Mouse (Mus musculus): ENCODE measurements around the gene Adgrv1. TPM values are rescaled to one million over a fixed set of nuclear protein-coding genes. Genes with fewer than 3 reads are reported as not detected.
"Not testable (repeated sequence)": the region's sequence is repeated elsewhere in the genome, so short reads cannot be mapped to it uniquely, and the experiment has no call there.

Gene Adgrv1
- polyA plus RNA-seq, 1 experiment from 2014 or later: 9.8 TPM

- 90% methylated on average over 11 of the region's 11 CpGs for WGBS
- no peak for ATAC-seq (ENCODE audit: low FRiP score)
- Histone ChIP-seq H3K27ac (replicated peaks) (no peak overlapping the region), H3K4me3 (replicated peaks) (no peak overlapping the region), H3K9me3 (replicated peaks) (no peaks in the 10 kb centered on the region), H3K9ac (replicated peaks) (no peak overlapping the region), H3K4me1 (peaks cover 5% of the 10 kb centered on the region), H3K4me2 (no peak overlapping the region), H3K36me3 (no peaks in the 10 kb centered on the region), H3K27me3 (replicated peaks) (no peaks in the 10 kb centered on the region)
Observed at GRCm38 (mm10) chr13:81644047-81644565, 11.2 kb upstream of the Adgrv1 start.

DNA sequence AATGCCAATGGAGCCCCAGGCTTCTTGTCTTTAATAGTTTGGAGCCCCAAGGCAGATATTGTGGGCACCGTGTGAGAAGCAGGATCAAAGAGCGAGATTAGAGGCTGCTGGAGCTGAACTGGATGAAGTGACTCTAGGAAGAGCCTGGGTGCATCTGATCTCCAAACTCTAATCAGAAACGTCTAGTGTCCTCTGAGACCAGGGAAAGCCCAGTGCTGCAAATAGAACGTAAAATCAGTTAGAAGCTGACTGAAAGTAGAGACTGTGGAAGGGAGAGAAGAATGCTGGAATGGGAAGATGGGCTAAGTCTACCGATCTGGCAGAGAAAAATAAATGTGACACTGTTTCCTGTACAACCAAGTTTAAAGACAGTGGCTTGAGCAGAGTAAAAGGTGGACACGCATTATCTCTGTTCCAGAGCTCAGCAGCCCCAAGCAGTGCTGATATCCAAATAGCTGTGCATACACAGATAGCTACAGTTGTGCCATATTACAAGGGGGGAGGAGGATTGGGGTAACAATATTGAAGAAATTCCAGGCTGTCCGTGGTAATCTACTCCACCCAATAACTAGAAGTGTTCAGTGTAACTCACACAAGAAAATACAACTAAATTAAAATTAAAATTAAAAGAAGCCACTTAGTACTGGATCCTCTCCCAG is 9.7 kb upstream of the Adgrv1 start:
- Histone ChIP-seq H3K36me3 (no peaks in the 10 kb centered on the region), H3K4me3 (replicated peaks) (no peak overlapping the region), H3K4me2 (no peak overlapping the region), H3K27me3 (replicated peaks) (no peaks in the 10 kb centered on the region), H3K9me3 (replicated peaks) (no peaks in the 10 kb centered on the region), H3K4me1 (peaks cover 5% of the 10 kb centered on the region), H3K9ac (replicated peaks) (no peak overlapping the region), H3K27ac (replicated peaks) (no peak overlapping the region)
- WGBS: 64% methylated on average over 7 of the region's 7 CpGs
- ATAC-seq (ENCODE audit: low FRiP score): no peak

DNA sequence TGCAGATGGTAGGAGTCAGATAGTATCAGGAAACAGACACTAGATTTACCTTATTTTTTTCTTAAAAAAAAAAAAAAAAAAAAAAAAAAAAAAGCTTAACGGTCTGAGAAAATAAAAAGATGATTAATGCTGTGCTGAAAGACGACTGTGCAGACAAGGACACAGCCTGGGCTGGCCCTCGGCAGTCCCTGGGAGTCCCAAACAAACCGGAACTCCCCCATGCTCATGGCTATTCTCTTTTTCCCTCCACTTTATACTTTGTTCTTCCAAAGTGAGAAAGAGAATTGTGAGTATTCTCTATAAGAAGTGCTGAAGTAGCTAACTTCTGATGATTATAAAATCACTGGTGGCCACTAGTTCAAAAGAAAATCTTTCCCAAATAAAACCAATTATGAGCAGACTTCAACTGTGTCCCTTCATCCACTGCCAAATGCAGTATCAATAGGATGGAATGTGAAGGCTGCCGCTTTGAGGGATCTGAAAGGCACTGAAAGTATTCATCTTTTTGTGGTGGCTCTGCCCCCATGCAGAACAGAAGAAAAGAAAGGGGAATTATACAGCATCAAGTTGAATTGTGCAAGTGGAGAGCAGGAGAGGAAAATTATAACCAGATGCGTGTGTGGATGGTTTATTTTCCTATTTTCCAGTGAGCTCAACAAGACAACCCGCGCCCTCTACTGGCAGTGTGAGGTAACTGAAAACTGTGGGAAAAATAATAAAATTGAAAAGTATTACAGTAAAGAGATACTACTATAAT is 8.5 kb upstream of the Adgrv1 start:
- Histone ChIP-seq H3K4me1 (peaks cover 5% of the 10 kb centered on the region), H3K9me3 (replicated peaks) (no peaks in the 10 kb centered on the region), H3K27ac (replicated peaks) (no peak overlapping the region), H3K4me3 (replicated peaks) (peak overlapping the region; percentile 30), H3K4me2 (peak overlapping the region; percentile 61), H3K9ac (replicated peaks) (peak overlapping the region; percentile 42), H3K36me3 (no peaks in the 10 kb centered on the region), H3K27me3 (replicated peaks) (no peaks in the 10 kb centered on the region)
- ATAC-seq (ENCODE audit: low FRiP score): peak; percentile 63; the same call in 1 of the 2 replicates
- WGBS: 5% methylated on average over 8 of the region's 8 CpGs

DNA sequence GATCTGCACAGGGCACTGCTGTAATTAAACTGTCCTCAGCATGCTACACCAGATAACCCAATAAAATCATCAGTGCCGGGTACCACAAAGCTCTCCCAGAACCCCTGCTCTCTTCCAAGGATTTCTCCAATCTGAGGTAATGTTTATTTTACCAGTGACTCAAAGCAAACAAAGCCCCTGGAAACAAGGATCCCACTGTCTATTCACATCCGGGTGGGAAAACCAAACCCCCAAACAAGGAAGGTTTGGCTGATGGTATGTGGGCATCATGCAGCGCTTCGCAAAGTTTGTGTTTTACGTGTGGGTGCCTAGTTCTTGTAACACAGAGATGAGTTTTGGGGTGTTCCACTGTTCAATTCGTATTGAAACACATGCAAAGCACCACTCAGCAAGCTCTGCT is 7.9 kb upstream of the Adgrv1 start:
- Histone ChIP-seq H3K27ac (replicated peaks) (no peak overlapping the region), H3K9me3 (replicated peaks) (no peaks in the 10 kb centered on the region), H3K27me3 (replicated peaks) (no peaks in the 10 kb centered on the region), H3K4me3 (replicated peaks) (no peak overlapping the region), H3K9ac (replicated peaks) (no peak overlapping the region), H3K36me3 (no peaks in the 10 kb centered on the region), H3K4me1 (peaks cover 5% of the 10 kb centered on the region), H3K4me2 (peak overlapping the region; percentile 61; the same call in 1 of the 2 replicates)
- 37% methylated on average over 6 of the region's 6 CpGs for WGBS
- no peak for ATAC-seq (ENCODE audit: low FRiP score)

- H3K4me3 ChIP-seq (replicated peaks): no peak overlapping the region
- H3K27ac ChIP-seq (replicated peaks): no peak overlapping the region
- H3K4me2 ChIP-seq: no peak overlapping the region
- no peaks in the 10 kb centered on the region for H3K27me3 ChIP-seq (replicated peaks)
- H3K4me1 ChIP-seq: peaks cover 5% of the 10 kb centered on the region
- WGBS: 20% methylated on average over 4 of the region's 4 CpGs
- no peak overlapping the region for H3K9ac ChIP-seq (replicated peaks)
- ATAC-seq (ENCODE audit: low FRiP score): no peak
- no peaks in the 10 kb centered on the region for H3K9me3 ChIP-seq (replicated peaks)
- H3K36me3 ChIP-seq: no peaks in the 10 kb centered on the region
Observed at GRCm38 (mm10) chr13:81639624-81640023, 6.7 kb upstream of the Adgrv1 start.

GRCm38 (mm10) chr13:81630566-81630965 is 2.4 kb downstream of the Adgrv1 start:
- Histone ChIP-seq H3K36me3 (no peaks in the 10 kb centered on the region), H3K9me3 (replicated peaks) (no peaks in the 10 kb centered on the region), H3K4me3 (replicated peaks) (no peak overlapping the region), H3K27me3 (replicated peaks) (peaks cover 4% of the 10 kb centered on the region; the same call in 1 of the 2 replicates), H3K27ac (replicated peaks) (no peak overlapping the region), H3K4me2 (peak overlapping the region; percentile 2; the same call in 1 of the 2 replicates), H3K9ac (replicated peaks) (no peak overlapping the region), H3K4me1 (peaks cover 12% of the 10 kb centered on the region)
- WGBS: 18% methylated on average over 5 of the region's 5 CpGs
- ATAC-seq (ENCODE audit: low FRiP score): no peak

DNA sequence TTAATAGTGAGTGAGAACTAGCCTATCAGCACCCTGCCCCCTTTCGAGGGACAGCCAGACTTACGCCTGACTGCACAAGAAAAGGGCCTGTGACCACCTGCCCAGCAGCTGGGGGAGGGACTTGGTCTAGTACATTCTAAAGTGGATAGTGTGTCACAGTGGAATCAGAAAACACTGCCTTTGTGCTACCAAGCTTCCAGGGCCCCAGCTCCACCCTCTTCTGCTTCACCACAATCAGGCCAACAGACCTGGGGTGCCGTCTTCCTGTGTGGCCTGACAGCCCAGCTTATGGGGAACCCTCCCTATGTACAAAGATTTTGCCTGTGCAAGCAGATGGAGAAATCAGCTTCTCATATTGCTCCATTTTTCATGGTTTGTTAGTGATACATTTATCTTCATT is 3.6 kb downstream of the Adgrv1 start:
- Histone ChIP-seq H3K36me3 (no peaks in the 10 kb centered on the region), H3K4me1 (peaks cover 12% of the 10 kb centered on the region), H3K4me3 (replicated peaks) (no peak overlapping the region), H3K9me3 (replicated peaks) (no peaks in the 10 kb centered on the region), H3K9ac (replicated peaks) (no peak overlapping the region), H3K4me2 (no peak overlapping the region), H3K27me3 (replicated peaks) (peaks cover 4% of the 10 kb centered on the region; the same call in 1 of the 2 replicates), H3K27ac (replicated peaks) (0 out of 2 replicates have a peak overlapping the region, but pooled peaks have one; percentile 9)
- no peak for ATAC-seq (ENCODE audit: low FRiP score)
- WGBS: 24% methylated on average over 3 of the region's 3 CpGs

DNA sequence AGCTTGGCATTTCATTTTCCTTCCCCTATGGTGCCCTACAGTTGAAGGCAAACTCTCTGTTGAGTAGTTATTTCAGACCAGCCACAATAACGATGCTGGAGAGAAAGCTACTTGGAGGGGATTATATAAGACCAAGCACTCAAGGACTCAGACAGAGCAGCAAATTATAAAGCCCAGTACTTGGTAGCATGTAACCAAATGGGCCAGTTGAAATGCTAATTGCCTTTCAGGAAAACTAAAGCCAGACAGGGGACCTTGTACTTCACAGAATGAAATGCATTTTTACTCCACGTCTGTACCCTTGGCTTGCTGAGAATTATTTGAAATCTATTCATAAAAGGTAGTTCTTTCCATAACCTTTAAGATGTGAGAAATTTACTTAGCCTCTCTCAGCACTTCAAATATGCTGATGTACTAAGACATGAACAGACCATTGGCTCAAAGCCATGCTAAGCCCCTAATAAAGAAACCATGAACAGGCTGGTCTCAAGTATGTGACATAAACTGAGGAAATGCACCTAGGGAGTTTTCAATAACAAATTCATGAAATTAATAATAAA is 4.2 kb downstream of the Adgrv1 start:
- ATAC-seq (ENCODE audit: low FRiP score): no peak
- WGBS: 10% methylated on average over 2 of the region's 2 CpGs
- Histone ChIP-seq H3K4me3 (replicated peaks) (no peak overlapping the region), H3K36me3 (no peaks in the 10 kb centered on the region), H3K4me1 (peaks cover 12% of the 10 kb centered on the region), H3K4me2 (no peak overlapping the region), H3K27me3 (replicated peaks) (peaks cover 4% of the 10 kb centered on the region; the same call in 1 of the 2 replicates), H3K9me3 (replicated peaks) (no peaks in the 10 kb centered on the region), H3K27ac (replicated peaks) (no peak overlapping the region), H3K9ac (replicated peaks) (no peak overlapping the region)

GRCm38 (mm10) chr13:81627861-81628260 is 5.1 kb downstream of the Adgrv1 start:
- not testable (repeated sequence) for H3K27me3 ChIP-seq (replicated peaks); H3K9me3 ChIP-seq (replicated peaks); H3K4me2 ChIP-seq; H3K4me3 ChIP-seq (replicated peaks); ATAC-seq (ENCODE audit: low FRiP score); H3K27ac ChIP-seq (replicated peaks); H3K4me1 ChIP-seq; H3K36me3 ChIP-seq; H3K9ac ChIP-seq (replicated peaks)
- WGBS: 47% methylated on average over 1 of the region's 1 CpGs

DNA sequence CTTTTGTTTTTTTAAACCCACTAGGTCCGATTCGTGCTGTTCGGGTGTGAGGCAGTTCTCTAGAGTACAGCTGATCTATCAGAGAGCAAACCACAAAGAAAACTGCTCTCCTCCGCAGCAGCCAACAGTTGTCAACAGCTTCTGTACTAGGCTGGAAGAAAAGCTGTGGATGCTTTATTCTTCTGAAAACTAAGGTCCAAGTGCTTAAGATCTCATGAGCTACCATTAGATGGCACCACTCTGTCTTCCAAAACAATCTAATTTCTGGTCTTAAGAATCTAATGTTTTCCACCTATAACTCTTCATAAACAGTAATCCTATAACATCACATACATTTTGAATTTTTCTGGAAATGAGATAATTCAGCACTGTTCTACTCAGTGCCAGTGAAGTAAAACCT is 22.6 kb downstream of the Adgrv1 start:
- WGBS: 92% methylated on average over 4 of the region's 4 CpGs
- no peaks in the 10 kb centered on the region for H3K4me1 ChIP-seq
- H3K27ac ChIP-seq (replicated peaks): no peak overlapping the region
- H3K9ac ChIP-seq (replicated peaks): no peak overlapping the region
- no peak for ATAC-seq (ENCODE audit: low FRiP score)
- H3K4me2 ChIP-seq: no peak overlapping the region
- no peaks in the 10 kb centered on the region for H3K27me3 ChIP-seq (replicated peaks)
- no peak overlapping the region for H3K4me3 ChIP-seq (replicated peaks)
- 0 out of 2 replicates have a peak, but pooled peaks cover 8% of the 10 kb centered on the region for H3K9me3 ChIP-seq (replicated peaks)
- H3K36me3 ChIP-seq: no peaks in the 10 kb centered on the region

DNA sequence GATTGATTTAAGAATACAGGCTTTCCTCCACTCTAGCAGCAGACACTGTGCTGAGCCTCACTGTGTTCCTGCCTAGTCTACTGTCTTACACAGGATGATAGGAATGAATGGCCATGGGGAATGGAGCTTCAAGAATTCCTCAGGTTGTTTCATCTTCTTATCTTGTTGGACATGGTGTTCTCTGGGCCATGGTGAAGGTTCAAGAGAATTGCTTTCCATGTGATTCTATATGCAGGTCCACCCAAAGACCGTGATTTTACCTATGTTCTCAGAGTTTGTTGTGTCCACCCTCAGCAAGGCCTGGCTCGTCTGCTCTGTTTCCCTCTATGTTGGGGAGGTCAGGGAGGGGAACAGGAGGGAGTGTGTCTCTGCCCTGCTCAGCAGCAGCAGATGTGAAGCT is 26.0 kb downstream of the Adgrv1 start:
- no peak for ATAC-seq (ENCODE audit: low FRiP score)
- Histone ChIP-seq H3K4me2 (no peak overlapping the region), H3K4me1 (no peaks in the 10 kb centered on the region), H3K27me3 (replicated peaks) (no peaks in the 10 kb centered on the region), H3K4me3 (replicated peaks) (no peak overlapping the region), H3K9me3 (replicated peaks) (peaks cover 8% of the 10 kb centered on the region; the same call in 1 of the 2 replicates), H3K36me3 (no peaks in the 10 kb centered on the region), H3K27ac (replicated peaks) (no peak overlapping the region), H3K9ac (replicated peaks) (no peak overlapping the region)
- 93% methylated on average over 2 of the region's 2 CpGs for WGBS
